Mouse (Mus musculus) R1 (cell line): ENCODE results near the gene Wwp2.
A peak's percentile ranks its signal among the peaks of the same experiment; 100 is the strongest.

Experiments used
- DNase-seq: peaks from one replicate; pipeline ENCODE4 v3.0.0-alpha.2; 2018; ENCODE audit warnings: low read depth, low spot score

Wwp2 gene

GRCm38 (mm10) chr8:107507019-107507418 lies 70.9 kb downstream of the Wwp2 start:
- DNase-seq, result no peak

- no peak for DNase-seq
These were observed 74.0 kb downstream of the Wwp2 start for GRCm38 (mm10) chr8:107510204-107510603.

- DNase-seq, result no peak
These were observed 74.6 kb downstream of the Wwp2 start for GRCm38 (mm10) chr8:107510766-107511165.

DNA sequence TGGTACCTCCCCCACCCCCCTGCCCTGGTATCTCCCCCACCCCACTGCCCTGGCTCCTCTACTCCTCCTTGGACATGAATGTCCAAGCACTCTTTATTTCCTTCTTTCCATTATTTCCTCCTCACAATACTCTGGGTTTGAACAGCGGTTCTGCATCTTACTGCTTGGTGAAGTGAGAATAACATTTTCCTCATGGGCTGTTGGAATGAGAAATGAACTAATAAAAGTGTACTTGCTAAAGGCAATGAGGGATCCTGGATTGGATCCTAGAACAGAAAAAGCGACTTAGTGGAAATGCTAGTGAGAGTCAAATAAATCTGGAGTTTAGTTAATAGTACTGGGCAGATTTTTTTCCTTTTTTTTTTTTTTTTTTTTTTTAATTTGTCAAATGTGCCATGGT lies 77.1 kb downstream of the Wwp2 start:
- no peak for DNase-seq

- DNase-seq, result no peak
These were observed 79.0 kb downstream of the Wwp2 start for GRCm38 (mm10) chr8:107514949-107515721.

DNA sequence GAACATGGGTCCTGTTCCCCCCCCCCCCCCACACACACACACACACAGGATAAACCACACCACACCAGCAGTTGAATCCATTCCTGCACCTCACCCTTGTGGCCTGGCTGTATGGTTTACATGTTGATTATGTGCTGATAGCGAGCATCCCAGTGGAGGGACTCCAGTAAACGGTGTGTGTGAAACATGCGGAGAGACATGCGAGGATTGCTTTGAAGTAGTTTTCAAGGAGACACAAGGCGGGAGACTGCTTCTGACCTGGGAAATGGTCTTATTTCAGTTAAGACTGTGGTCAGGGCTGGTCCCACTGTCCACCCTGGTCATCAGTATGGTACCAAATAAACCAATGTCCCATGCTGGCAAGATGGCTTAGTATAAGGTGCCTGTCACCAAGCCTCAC lies 82.6 kb downstream of the Wwp2 start:
- DNase-seq, result no peak

- DNase-seq, result peak; percentile 97
These were observed 83.7 kb downstream of the Wwp2 start for GRCm38 (mm10) chr8:107519860-107520259.

DNA sequence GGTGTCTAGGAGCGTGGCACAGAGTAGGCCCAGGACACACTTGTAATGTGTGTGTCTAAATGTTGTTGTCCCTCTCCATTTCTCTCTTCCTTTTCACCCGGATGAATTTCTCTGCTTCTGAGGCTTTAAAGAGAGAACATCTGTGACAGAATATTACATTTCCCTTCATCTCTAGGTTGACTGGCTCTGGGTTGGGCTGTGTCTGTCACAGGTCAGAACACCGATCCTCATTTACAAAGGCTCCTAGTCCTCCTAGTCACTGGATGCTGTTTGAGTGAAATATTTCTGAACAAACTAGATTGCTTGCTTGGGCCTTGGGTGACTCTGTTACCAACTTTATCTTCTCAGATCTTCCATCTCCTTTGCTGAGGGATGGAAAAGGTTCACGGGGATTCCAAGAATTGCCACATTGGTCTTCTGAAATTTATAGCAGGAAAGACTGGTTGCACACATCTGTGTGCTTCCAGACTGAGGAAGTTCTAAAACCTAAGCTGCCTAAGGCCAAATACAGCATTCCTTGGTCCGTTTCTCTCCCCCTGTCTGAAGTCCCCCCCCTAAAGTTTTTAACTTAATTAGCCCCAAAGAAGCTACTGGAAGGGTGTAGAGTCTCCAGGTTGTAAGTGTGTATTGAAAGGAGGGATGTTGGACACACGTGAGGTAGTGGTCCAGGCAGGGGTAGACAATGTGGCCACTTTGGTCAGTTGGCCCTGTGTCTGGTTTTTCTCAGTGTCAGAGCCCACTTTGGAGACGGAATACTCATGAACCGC lies 85.8 kb downstream of the Wwp2 start:
- no peak for DNase-seq

DNA sequence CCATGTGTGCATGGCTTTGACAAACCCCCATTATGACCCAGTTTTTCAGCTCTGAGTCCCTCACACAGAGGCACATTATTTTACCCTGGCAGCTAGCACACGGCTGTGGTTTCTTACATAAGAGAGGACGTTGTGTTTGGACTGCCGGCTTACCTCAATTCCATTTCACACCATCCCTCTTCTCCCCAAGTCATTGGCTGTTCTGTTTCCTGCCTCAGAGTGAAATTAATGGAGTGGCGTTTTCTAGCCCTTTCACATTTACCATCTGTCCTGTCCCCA lies 86.3 kb downstream of the Wwp2 start:
- DNase-seq, result no peak

DNA sequence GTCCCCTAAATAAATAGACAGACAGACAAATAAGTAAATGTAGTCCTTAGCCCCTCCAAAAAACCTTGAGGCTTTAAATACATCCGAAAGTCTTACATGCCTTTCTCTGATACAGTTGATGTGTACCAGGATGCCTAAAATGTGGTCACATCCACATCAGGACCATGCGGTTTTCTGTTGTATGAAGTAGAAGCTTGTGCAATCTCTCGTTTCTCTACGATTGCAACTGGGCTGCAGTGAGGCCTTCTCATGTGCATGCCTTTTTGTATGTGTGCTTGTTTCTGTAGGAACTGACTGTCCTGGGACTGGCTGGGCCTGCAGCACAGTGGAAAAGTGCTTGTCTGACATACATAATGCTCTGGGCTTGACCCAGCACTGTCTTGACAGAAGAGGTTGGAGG lies 88.4 kb downstream of the Wwp2 start:
- no peak for DNase-seq

DNA sequence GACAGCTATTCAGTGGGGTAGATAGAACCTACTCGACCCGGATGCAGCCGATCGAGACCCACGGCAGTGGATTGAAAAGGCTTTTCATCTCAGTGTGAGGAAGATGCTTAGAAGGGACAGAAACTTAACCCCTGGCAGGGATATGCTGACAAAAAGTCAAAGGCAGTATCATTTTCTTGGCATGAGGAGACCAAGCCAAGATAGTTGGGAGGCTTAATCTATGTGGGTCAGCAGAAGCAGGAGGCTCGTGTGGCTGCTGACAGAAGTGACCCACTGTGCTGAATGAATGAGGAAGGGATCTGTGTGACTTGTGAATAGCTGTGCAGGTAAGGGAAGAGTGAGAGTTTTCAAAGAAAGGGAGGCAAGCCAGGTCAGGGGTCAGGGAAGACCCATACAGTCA lies 92.6 kb downstream of the Wwp2 start:
- DNase-seq, result no peak

DNA sequence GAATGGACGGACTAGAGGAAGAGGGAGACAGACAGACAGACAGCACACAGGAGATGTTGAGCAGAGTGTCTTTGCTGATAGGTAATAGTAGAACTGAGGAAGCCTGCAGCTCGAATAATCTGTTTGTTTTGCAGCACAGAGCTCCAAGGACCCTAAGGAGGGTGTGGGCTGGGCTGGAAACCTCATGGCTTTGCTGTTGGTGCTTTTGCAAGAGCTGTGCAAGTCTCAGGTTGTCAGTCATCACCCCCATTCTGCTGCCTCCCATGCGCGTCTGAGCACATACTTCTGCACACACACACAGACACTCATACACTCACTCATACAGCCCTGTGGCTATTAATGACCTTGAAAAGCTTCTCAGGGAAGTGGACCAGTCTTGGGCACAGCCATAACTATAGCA lies 101.3 kb downstream of the Wwp2 start:
- DNase-seq, result no peak

GRCm38 (mm10) chr8:107540623-107541022 lies 104.5 kb downstream of the Wwp2 start:
- no peak for DNase-seq

DNA sequence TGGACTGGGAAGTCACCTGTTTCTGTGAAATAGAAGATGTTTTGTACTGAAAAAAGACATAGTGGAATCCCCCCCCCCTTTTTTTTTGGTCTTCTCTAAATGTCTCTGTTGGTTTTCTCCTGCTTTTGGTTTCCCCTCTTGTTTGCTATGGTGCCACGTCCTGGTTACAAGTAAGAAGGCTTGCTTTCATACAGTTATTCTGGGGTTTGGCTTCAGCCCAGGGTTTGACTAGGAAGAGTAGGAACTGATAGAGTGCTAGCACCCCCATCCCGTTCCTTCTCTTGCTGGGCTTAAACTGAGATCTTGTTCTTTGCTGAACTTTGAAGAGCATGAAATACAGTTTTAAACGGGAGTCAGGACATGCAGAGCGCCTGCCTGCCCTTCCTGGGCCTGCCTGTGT lies 105.2 kb downstream of the Wwp2 start:
- DNase-seq, result no peak

GRCm38 (mm10) chr8:107542151-107542550 lies 106.0 kb downstream of the Wwp2 start:
- DNase-seq, result no peak

GRCm38 (mm10) chr8:107543714-107544113 lies 107.5 kb downstream of the Wwp2 start:
- no peak for DNase-seq

DNA sequence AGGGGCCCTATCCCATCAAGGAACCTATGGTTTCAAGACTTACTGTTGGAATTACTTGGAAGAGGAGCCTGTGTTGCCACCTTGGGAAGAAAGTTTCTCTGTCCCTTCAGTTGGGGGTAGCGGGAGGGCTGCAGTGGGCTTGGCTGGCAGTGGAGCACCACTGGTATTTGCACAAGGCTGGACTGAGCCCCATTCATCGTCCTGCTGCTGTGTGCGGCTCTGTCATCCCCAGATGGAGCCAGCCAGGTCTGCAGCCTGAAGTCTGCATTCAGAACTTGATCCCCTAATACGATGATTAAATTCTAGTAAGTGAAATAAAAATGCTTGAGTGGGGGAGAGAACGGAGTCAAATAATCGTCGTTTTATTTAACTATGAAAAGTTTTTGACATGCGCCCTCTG lies 108.0 kb downstream of the Wwp2 start:
- DNase-seq, result no peak

DNA sequence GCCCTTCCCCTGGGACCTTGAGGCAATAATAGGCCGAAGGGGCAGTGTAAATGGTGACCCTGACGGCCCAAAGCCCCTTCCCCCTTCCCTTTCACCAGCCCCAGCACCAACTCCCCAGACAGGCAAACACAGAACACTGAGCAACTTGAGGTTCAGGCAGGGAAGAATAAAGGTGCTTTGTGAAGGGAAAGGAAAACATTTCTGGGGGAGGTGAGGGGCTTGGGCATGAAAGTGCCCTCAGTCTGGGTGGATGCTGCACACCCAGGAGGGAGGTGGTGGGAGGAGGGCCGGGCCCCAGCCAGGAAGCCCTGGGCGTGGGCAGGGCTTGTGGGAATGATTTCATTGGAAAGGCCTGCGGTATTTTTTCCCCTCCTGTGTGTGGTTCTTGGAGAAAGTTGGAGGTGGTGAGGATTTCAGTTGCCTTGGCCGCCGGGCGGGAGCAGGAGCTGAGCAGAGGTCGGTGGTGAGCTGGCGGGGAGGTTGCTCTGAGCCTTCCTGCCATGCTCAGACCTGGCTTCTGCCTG lies 108.5 kb downstream of the Wwp2 start:
- no peak for DNase-seq

DNA sequence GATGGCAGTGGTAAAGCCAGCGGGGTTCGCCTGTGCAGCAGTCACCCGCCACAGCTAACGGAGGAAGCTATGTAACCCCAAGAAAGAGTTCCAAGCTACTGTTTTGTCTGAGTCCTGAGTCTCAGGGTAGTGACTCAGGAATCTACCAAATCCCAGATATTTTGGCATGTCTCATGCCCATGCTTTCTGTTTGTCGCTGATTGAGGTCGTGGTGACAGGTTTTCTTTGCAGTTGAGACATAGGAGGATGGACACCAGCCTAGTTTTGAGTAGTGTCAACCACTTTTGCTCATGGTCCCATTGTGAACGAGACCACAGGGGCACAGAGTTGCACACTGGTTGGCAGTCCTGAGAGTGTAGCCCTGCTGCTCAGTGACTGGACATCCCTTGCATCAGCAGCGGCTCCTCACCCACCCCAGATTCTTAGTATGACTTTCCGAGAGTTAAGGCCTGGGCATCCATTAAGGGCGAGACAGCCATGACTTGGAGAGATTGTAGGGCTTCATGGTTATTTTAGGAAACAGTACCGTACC lies 109.5 kb downstream of the Wwp2 start:
- DNase-seq, result no peak

DNA sequence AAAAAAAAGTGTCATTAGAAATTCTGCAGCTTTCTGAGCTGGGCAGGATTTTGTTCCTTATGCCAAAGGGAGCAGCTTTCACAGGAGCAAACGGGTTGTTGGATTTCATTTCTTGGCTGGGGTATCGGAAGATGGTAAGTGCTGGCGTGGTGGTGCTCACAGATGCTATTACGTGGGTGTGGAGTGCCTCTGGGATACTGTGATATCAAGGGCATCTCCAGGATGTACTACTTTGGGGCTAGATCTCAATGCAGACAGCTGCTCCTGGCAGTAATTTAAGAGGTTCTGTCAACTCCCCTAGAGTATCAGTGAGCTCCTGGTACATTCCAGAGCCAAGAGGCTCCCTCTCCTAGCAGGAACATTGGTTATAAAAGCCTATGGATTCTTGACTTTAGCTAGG lies 110.0 kb downstream of the Wwp2 start:
- DNase-seq, result no peak

DNA sequence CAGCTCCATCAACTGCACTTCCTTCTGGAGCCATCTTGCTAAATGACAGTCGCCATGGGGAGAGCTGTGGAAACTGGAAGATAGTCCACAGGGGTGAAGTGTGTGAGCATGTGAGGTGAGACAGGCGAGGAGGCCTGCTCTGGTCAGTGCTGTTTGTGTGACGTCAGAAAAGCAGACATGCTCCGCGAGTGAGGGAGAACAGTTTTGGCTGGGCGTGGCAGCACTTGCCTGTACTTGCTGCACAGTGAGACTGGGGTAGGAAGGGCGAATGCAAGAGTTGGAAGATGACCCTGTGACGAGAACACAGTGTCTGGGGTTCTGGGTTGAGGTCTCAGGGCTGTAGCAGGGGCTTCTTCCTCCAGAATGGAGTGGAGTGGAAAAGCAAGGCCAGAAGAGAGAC lies 110.7 kb downstream of the Wwp2 start:
- DNase-seq, result peak; percentile 50

GRCm38 (mm10) chr8:107552234-107552633 lies 116.1 kb downstream of the Wwp2 start:
- DNase-seq, result peak; percentile 44

- DNase-seq, result peak; percentile 51
These were observed 119.1 kb downstream of the Wwp2 start for GRCm38 (mm10) chr8:107555231-107555630.
